Mouse (Mus musculus): Measurements from ENCODE around the gene Ush2a. TPM values are rescaled to one million over a fixed set of nuclear protein-coding genes. Genes with fewer than 3 reads are reported as not detected.

Ush2a gene
- total and polyA plus RNA-seq, 3 experiments, result under 0.01 to 0.04 TPM; not detected in 1

- no peaks in the 10 kb centered on the region for H3K36me3 ChIP-seq (ENCODE audit: control insufficient read depth in 1 of 2, insufficient read depth in 2 of 2, low read length in 2 of 2)
- no peaks in the 10 kb centered on the region for H3K79me2 ChIP-seq (ENCODE audit: control insufficient read depth, insufficient read depth, low read length, poor library complexity)
- no peak for TF ChIP-seq GABPA (IDR thresholded peaks at IDR 0.05; ENCODE audit: low read depth, low read length)
- no peak for TF ChIP-seq ZC3H11A (IDR thresholded peaks at IDR 0.05; ENCODE audit: low read depth, low read length)
- TF ChIP-seq POLR2A (IDR thresholded peaks at IDR 0.05; ENCODE audit: control insufficient read depth in 1 of 2, insufficient read depth in 1 of 2, low read depth in 1 of 2, low read length in 2 of 2, poor library complexity in 1 of 2), result no peak
- no peak for TF ChIP-seq NRF1 (IDR thresholded peaks at IDR 0.05; ENCODE audit: insufficient read depth, low read depth, low read length, poor library complexity, severe bottlenecking)
- TF ChIP-seq MAX (IDR thresholded peaks at IDR 0.05; ENCODE audit: low read length), result no peak
- TF ChIP-seq MXI1 (IDR thresholded peaks at IDR 0.05; ENCODE audit: low read depth, low read length), result no peak
- TF ChIP-seq HCFC1 (IDR thresholded peaks at IDR 0.05; ENCODE audit: low read depth, low read length), result no peak
- TF ChIP-seq ZKSCAN1 (IDR thresholded peaks at IDR 0.05; ENCODE audit: low read depth, low read length), result no peak
- TF ChIP-seq NELFE (IDR thresholded peaks at IDR 0.05; ENCODE audit: low read depth, low read length), result no peak
- TF ChIP-seq MYC (IDR thresholded peaks at IDR 0.05; ENCODE audit: low read depth, low read length), result no peak
- TF ChIP-seq RAD21 (IDR thresholded peaks at IDR 0.05; ENCODE audit: low read depth, low read length), result no peak
- no peak for TF ChIP-seq TAL1 (IDR thresholded peaks at IDR 0.05; ENCODE audit: low read length)
- H3K9ac ChIP-seq (ENCODE audit: control insufficient read depth, low read depth, low read length, poor library complexity, severe bottlenecking), result no peak overlapping the region
- H3K9me3 ChIP-seq (replicated peaks; ENCODE audit: insufficient read depth, low read length), result no peaks in the 10 kb centered on the region
- H3K27me3 ChIP-seq (ENCODE audit: control insufficient read depth in 1 of 2, insufficient read depth in 2 of 2, low read length in 2 of 2), result no peaks in the 10 kb centered on the region
- no peak for DNase-seq (ENCODE audit: low read depth, low spot score)
- no peaks in the 10 kb centered on the region for H3K4me1 ChIP-seq (ENCODE audit: control insufficient read depth in 1 of 2, insufficient read depth in 2 of 2, low read length in 2 of 2)
- no peak overlapping the region for H3K4me3 ChIP-seq (ENCODE audit: control insufficient read depth in 1 of 2, insufficient read depth in 1 of 2, low read depth in 2 of 2, low read length in 2 of 2)
- no peak overlapping the region for H3K27ac ChIP-seq (ENCODE audit: control insufficient read depth, low read depth, low read length)
These were observed 68.6 kb downstream of the Ush2a start for GRCm38 (mm10) chr1:188330406-188330805.

GRCm38 (mm10) chr1:188333936-188334335, 72.1 kb downstream of the Ush2a start:
- Histone ChIP-seq H3K4me1 (ENCODE audit: control insufficient read depth in 1 of 2, insufficient read depth in 2 of 2, low read length in 2 of 2) (no peaks in the 10 kb centered on the region), H3K36me3 (ENCODE audit: control insufficient read depth in 1 of 2, insufficient read depth in 2 of 2, low read length in 2 of 2) (no peaks in the 10 kb centered on the region), H3K9ac (ENCODE audit: control insufficient read depth, low read depth, low read length, poor library complexity, severe bottlenecking) (no peak overlapping the region), H3K27me3 (ENCODE audit: control insufficient read depth in 1 of 2, insufficient read depth in 2 of 2, low read length in 2 of 2) (no peaks in the 10 kb centered on the region), H3K9me3 (replicated peaks; ENCODE audit: insufficient read depth, low read length) (no peaks in the 10 kb centered on the region), H3K79me2 (ENCODE audit: control insufficient read depth, insufficient read depth, low read length, poor library complexity) (no peaks in the 10 kb centered on the region), H3K27ac (ENCODE audit: control insufficient read depth, low read depth, low read length) (no peak overlapping the region), H3K4me3 (ENCODE audit: control insufficient read depth in 1 of 2, insufficient read depth in 1 of 2, low read depth in 2 of 2, low read length in 2 of 2) (no peak overlapping the region)
- DNase-seq (ENCODE audit: low read depth, low spot score), result no peak
- TF ChIP-seq GATA1 (IDR thresholded peaks at IDR 0.05; ENCODE audit: low read depth, low read length) (no peak), UBTF (IDR thresholded peaks at IDR 0.05; ENCODE audit: borderline replicate concordance, insufficient read depth, low read depth, low read length) (no peak), TBP (IDR thresholded peaks at IDR 0.05; ENCODE audit: low read depth, low read length) (no peak), MAFK (IDR thresholded peaks at IDR 0.05; ENCODE audit: borderline replicate concordance, low read depth, low read length) (no peak), ZKSCAN1 (IDR thresholded peaks at IDR 0.05; ENCODE audit: low read depth, low read length) (no peak), JUND (IDR thresholded peaks at IDR 0.05; ENCODE audit: low read depth, low read length) (no peak), RCOR1 (IDR thresholded peaks at IDR 0.05; ENCODE audit: low read depth, low read length) (no peak)

Data from MEL (cell line).